Mouse (Mus musculus) liver, embryonic 13.5 days (tissue): ENCODE measurements around the gene Cybb. TPM values are rescaled to one million over a fixed set of nuclear protein-coding genes. Genes with fewer than 3 reads are reported as not detected.

Experiments used
- ATAC-seq: fragments of 200-750 bp; cut with Nextera tagmentation; 2 replicates; pipeline ENCODE4 v1.8.0; 2017; ENCODE audit warnings: low read depth, mild to moderate bottlenecking, moderate number of reproducible peaks, moderate library complexity
- DNase-seq: peaks from one replicate; pipeline ENCODE4 v3.0.0; 2022
- H3K27ac ChIP-seq: fragments of 300-500 bp; sonication (generic); 2 replicates; pipeline ENCODE4 v1.5.1; 2015; ENCODE audit warnings: moderate library complexity, mild to moderate bottlenecking, inconsistent platforms
- H3K27me3 ChIP-seq: fragments of 300-500 bp; sonication (generic); 2 replicates; pipeline ENCODE4 v1.6.1; 2015; ENCODE audit warnings: mild to moderate bottlenecking, inconsistent platforms
- H3K36me3 ChIP-seq: fragments of 300-500 bp; sonication (generic); 2 replicates; pipeline ENCODE4 v1.6.1; 2015; ENCODE audit warnings: mild to moderate bottlenecking, inconsistent platforms
- H3K4me1 ChIP-seq: fragments of 300-500 bp; sonication (generic); replicated peaks from 2 replicates; pipeline ENCODE4 v1.6.1; 2015; ENCODE audit warnings: inconsistent platforms
- H3K4me2 ChIP-seq: fragments of 300-500 bp; sonication (generic); 2 replicates; pipeline ENCODE4 v1.6.1; 2015; ENCODE audit warnings: inconsistent platforms, mild to moderate bottlenecking, moderate library complexity
- H3K4me3 ChIP-seq: fragments of 300-500 bp; sonication (generic); replicated peaks from 2 replicates; pipeline ENCODE4 v1.5.1; 2015; ENCODE audit warnings: mild to moderate bottlenecking, inconsistent platforms
- H3K9ac ChIP-seq: fragments of 300-500 bp; sonication (generic); 2 replicates; pipeline ENCODE4 v1.6.1; 2015; ENCODE audit warnings: mild to moderate bottlenecking, inconsistent platforms
- H3K9me3 ChIP-seq: fragments of 300-500 bp; sonication (generic); replicated peaks from 2 replicates; pipeline ENCODE4 v1.6.1; 2016; ENCODE audit warnings: inconsistent platforms
- WGBS: fragments of 180-500 bp; shearing (Covaris S2); methylation state at CpG from one replicate; pipeline ENCODE4 v1.1.7; 2015; ENCODE audit not compliant: insufficient replicate concordance; 5-methylcytosine and 5-hydroxymethylcytosine counted together
- polyA plus RNA-seq: library from polyadenylated mRNA; unstranded; fragments of >200 nt; fragmentation: Nextera tagmentation; extraction: Ambion mirVana; gene quantifications from 2 replicates; pipeline ENCODE4 v1.2.1, GENCODE M21; 2015

Gene Cybb
- polyA plus RNA-seq, 1 experiment from 2014 or later, result 5.5 TPM

- Histone ChIP-seq H3K9me3 (no peaks in the 10 kb centered on the region), H3K27ac (no peak overlapping the region), H3K4me1 (no peaks in the 10 kb centered on the region), H3K4me3 (no peak overlapping the region), H3K4me2 (no peak overlapping the region), H3K9ac (no peak overlapping the region), H3K27me3 (no peaks in the 10 kb centered on the region), H3K36me3 (no peaks in the 10 kb centered on the region)
- DNase-seq, result no peak
- ATAC-seq, result no peak
These were observed 26.2 kb downstream of the Cybb start for GRCm38 (mm10) chrX:9461399-9461798.

GRCm38 (mm10) chrX:9460387-9460930, 27.1 kb downstream of the Cybb start:
- DNase-seq (no peak), ATAC-seq (no peak)
- Histone ChIP-seq H3K4me2 (no peak overlapping the region), H3K9ac (no peak overlapping the region), H3K27ac (no peak overlapping the region), H3K9me3 (no peaks in the 10 kb centered on the region), H3K4me1 (no peaks in the 10 kb centered on the region), H3K4me3 (no peak overlapping the region), H3K36me3 (no peaks in the 10 kb centered on the region), H3K27me3 (no peaks in the 10 kb centered on the region)
- 60% methylated on average over 4 of the region's 4 CpGs for WGBS

GRCm38 (mm10) chrX:9452375-9452774, 35.2 kb downstream of the Cybb start:
- 47% methylated on average over 5 of the region's 5 CpGs for WGBS
- Histone ChIP-seq H3K9ac (no peak overlapping the region), H3K27me3 (no peaks in the 10 kb centered on the region), H3K27ac (no peak overlapping the region), H3K9me3 (no peaks in the 10 kb centered on the region), H3K4me3 (no peak overlapping the region), H3K36me3 (no peaks in the 10 kb centered on the region), H3K4me2 (no peak overlapping the region), H3K4me1 (no peaks in the 10 kb centered on the region)
- DNase-seq (no peak), ATAC-seq (no peak)

GRCm38 (mm10) chrX:9447284-9447683, 40.3 kb downstream of the Cybb start:
- H3K27ac ChIP-seq, result no peak overlapping the region
- no peaks in the 10 kb centered on the region for H3K36me3 ChIP-seq
- no peaks in the 10 kb centered on the region for H3K9me3 ChIP-seq
- no peak overlapping the region for H3K9ac ChIP-seq
- no peaks in the 10 kb centered on the region for H3K4me1 ChIP-seq
- no peak overlapping the region for H3K4me2 ChIP-seq
- no peak for ATAC-seq
- H3K4me3 ChIP-seq, result no peak overlapping the region
- DNase-seq, result no peak
- no peaks in the 10 kb centered on the region for H3K27me3 ChIP-seq

- no peaks in the 10 kb centered on the region for H3K9me3 ChIP-seq
- ATAC-seq (no peak), DNase-seq (no peak)
- no peak overlapping the region for H3K4me3 ChIP-seq
- no peaks in the 10 kb centered on the region for H3K36me3 ChIP-seq
- no peak overlapping the region for H3K27ac ChIP-seq
- no peak overlapping the region for H3K4me2 ChIP-seq
- H3K4me1 ChIP-seq, result no peaks in the 10 kb centered on the region
- H3K27me3 ChIP-seq, result no peaks in the 10 kb centered on the region
- no peak overlapping the region for H3K9ac ChIP-seq
- 45% methylated on average over 4 of the region's 4 CpGs for WGBS
These were observed 46.5 kb downstream of the Cybb start for GRCm38 (mm10) chrX:9441102-9441501.

- Histone ChIP-seq H3K27me3 (no peaks in the 10 kb centered on the region), H3K4me3 (no peak overlapping the region), H3K4me2 (no peak overlapping the region), H3K36me3 (no peaks in the 10 kb centered on the region), H3K4me1 (no peaks in the 10 kb centered on the region), H3K27ac (no peak overlapping the region), H3K9ac (no peak overlapping the region), H3K9me3 (no peaks in the 10 kb centered on the region)
- ATAC-seq (no peak), DNase-seq (no peak)
- WGBS, result 71% methylated on average over 4 of the region's 4 CpGs
These were observed 47.0 kb downstream of the Cybb start for GRCm38 (mm10) chrX:9440556-9440955.

GRCm38 (mm10) chrX:9439257-9439656, 48.3 kb downstream of the Cybb start:
- H3K9me3 ChIP-seq, result no peaks in the 10 kb centered on the region
- no peak overlapping the region for H3K4me3 ChIP-seq
- H3K4me2 ChIP-seq, result no peak overlapping the region
- H3K36me3 ChIP-seq, result no peaks in the 10 kb centered on the region
- no peak overlapping the region for H3K27ac ChIP-seq
- H3K9ac ChIP-seq, result no peak overlapping the region
- ATAC-seq (no peak), DNase-seq (no peak)
- 78% methylated on average over 2 of the region's 2 CpGs for WGBS
- no peaks in the 10 kb centered on the region for H3K4me1 ChIP-seq
- H3K27me3 ChIP-seq, result no peaks in the 10 kb centered on the region

- Histone ChIP-seq H3K27me3 (no peaks in the 10 kb centered on the region), H3K9me3 (no peaks in the 10 kb centered on the region), H3K4me3 (no peak overlapping the region), H3K4me1 (no peaks in the 10 kb centered on the region), H3K36me3 (no peaks in the 10 kb centered on the region), H3K9ac (no peak overlapping the region), H3K27ac (no peak overlapping the region), H3K4me2 (no peak overlapping the region)
- ATAC-seq (no peak), DNase-seq (no peak)
- 53% methylated on average over 5 of the region's 5 CpGs for WGBS
These were observed 73.7 kb downstream of the Cybb start for GRCm38 (mm10) chrX:9413889-9414288.

Other genes starting within 250 kb of the Cybb start
- gene Gm14862, start 230.9 kb downstream of the Cybb start, polyA plus RNA-seq, result 3.6 and 3.7 TPM in 2 replicates
- gene Xk, start 215.0 kb downstream of the Cybb start, polyA plus RNA-seq, result 18.2 and 26.5 TPM in 2 replicates
- 1.5 and 1.8 TPM in 2 replicates for gene H2al1m, start 204.0 kb downstream of the Cybb start, polyA plus RNA-seq
- not detected in 2 replicates for gene H2al1k, start 137.1 kb downstream of the Cybb start, polyA plus RNA-seq
- not detected in 2 replicates for gene H2al1o, start 84.6 kb upstream of the Cybb start, polyA plus RNA-seq
- 28.1 and 32.9 TPM in 2 replicates for gene Dynlt3, start 175.2 kb upstream of the Cybb start, polyA plus RNA-seq